Mouse (Mus musculus) monocyte, adult 5-6 weeks (primary cell): Measurements from ENCODE around the gene Gpat3. TPM values are rescaled to one million over a fixed set of nuclear protein-coding genes. Genes with fewer than 3 reads are reported as not detected.
A peak's percentile ranks its signal among the peaks of the same experiment; 100 is the strongest.

ENCODE experiments used
- ATAC-seq: fragments of 153-309, 156-312 bp; replicated peaks from 2 replicates; pipeline ENCODE4 v1.8.0; 2017; ENCODE audit warnings: mild to moderate bottlenecking; ENCODE audit not compliant: low TSS enrichment, insufficient number of reproducible peaks, severe bottlenecking, poor library complexity, low FRiP score
- total RNA-seq: library from RNA; stranded (forward); fragments of 200-1000, 200-491, 200-594 nt; gene quantifications from 3 replicates; pipeline ENCODE4 v1.2.3, GENCODE M21; 2017

Gpat3 gene
- total RNA-seq, 1 experiment from 2014 or later: 2.1 TPM

DNA sequence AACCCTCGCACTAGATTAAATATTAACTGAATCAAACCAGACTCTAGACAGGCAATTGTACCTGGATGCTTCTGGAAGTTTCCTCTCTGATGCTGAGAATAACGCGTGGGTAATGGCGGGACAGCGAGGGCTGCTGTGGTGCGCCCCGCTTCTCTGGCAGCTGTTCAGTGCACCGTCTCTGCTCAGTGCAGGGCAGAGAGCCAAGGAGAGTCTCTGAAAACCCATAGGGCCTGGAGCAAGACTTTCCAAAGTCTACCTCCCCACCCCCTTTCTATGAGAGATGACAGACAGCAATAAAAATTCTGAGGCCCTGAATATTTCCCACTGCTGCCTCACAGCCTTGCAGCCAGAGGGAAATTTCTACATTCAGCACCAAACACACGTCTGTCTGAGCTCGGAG, 63.4 kb downstream of the Gpat3 start:
- no peak for ATAC-seq

DNA sequence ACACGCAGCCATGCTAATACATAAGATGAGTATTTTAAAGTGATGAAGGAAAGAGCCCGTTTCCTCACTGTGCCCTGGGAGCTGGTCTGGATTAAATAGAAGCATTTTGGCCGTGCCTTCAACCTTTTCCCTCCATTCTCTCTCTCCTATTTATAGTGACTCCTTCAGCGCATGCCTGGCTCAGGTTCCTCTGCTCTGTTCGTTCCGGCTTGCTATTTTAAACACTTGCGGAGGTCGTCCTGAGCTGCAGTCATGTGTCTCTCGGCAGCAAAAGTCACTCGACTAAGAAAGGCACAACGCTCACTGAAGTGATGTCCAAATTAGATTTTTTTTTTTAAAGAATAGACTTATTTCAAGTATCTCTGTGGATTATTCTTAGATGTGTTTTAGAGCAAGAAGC, 64.2 kb downstream of the Gpat3 start:
- ATAC-seq: no peak

DNA sequence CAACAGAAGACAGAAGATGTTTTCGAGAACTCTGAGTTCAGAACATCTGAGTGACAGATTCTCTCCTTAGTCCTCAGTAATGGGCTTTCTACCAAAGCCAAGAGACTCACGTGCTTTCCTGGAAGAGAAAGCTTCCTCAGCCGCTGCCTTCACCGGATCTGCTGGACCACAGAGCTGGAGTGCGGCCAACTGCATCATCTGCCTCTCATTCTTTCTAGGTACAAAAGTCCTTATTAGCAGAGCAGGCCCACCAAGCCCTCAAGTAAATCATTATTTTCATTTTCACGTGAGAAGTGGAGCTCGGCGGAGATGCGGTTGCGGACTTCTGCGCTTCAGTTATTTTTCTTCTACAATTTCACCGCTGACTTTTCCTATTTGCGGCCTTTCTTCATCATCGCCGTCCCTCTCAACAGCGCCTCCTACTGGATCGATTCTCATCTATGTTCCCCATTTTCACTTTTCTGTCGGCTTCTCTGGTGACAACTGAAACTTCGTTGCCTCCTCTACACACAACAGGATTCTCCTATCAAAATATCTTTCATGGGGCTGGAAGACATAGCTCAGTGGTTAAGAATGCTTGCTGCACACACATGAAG, 66.1 kb downstream of the Gpat3 start:
- no peak for ATAC-seq

DNA sequence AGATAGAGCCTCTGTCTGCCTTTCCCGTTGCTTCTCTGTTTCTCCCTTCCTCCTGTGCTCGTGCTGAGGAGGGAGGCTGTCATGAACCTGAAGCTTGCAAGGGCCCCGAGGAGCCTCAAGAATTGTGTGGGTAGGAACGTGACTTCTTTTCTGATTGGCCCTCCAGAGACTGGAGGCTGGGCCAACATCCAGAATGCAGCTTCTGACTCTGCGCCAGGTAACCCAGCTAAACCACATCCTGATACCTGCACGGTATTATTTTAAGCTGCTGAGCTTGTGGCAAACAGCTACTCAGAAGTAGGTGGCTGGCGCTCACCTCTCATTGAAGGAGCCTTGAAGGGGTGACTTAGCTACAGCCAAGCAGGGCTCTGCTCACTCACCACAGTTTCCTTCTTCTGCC, 66.9 kb downstream of the Gpat3 start:
- no peak for ATAC-seq

DNA sequence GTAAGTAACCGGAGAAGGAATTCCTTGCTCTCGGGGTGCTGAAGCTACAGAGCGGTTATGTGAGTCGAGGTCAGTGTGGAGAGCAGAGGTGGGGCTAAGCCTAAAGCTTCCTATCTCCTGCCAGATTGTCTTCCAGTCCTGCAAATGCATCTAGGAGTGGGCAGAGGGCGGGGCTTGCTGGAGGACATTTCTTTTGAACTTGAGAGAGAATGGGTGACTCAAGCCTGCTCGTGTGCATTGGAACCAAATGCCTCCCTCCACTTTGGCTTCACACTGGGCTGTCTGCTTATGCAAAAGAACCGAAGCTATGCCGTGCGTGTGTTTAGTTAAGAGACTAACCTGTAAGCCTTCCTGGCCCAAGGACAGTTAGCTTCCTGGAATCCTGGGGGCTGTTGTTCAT, 67.8 kb downstream of the Gpat3 start:
- no peak for ATAC-seq

DNA sequence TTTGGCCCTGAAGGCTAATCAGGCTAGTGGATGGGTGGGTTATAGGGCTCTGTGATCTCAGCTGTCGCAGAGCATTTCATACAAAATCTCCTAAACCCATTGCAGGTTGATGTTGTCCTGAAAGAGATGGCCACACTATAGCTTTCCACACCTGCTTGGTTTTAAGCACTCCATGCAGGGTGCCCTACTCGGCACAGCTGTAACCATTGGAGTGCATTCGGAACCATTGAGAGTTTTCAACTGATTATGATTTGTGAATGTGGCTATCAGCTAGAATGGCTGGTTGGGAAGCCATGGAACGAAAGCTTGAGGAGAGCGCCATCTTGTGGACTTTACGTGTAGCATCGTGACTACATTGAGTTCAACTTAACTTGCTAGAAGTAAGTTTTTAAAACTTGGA, 69.5 kb downstream of the Gpat3 start:
- ATAC-seq: peak; percentile 64; the same call in 1 of the 2 replicates

DNA sequence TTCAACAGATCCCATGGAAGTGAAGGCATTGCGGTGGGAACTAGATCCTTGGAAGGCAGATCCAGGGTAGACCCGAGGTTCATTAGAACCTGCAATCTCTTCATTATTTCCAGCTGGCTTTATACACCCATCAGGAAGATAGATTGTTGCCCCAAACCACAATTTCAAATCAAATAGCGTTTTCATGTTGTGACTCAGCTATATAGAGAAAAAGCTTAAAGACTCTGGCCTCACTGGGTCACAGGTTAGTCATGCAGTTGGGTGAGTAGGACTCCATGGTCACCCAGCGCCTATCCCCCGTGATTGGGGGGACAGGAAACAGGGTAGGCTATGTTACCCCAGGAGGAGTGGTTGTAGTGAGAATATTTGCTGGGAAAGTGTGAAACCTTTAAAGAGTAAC, 69.9 kb downstream of the Gpat3 start:
- ATAC-seq: no peak

DNA sequence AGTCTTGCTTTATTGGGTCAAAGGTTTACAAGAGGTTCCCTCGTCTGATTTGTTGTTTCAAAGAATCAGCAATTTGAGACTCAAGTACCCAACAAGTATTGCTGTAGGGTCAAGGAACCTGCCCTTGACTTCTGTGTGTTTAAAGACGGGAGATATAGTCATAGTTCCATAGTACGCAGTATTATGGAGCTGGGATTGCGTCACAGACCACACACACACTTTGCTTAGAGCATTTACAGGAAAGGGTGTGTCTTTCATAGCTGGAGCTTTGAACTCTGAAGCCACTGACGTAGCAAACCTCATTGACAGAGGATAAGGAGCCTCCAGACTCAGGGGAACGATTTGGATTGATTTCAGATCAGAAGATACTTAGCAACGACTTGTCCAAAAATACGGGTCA, 70.9 kb downstream of the Gpat3 start:
- ATAC-seq: no peak

DNA sequence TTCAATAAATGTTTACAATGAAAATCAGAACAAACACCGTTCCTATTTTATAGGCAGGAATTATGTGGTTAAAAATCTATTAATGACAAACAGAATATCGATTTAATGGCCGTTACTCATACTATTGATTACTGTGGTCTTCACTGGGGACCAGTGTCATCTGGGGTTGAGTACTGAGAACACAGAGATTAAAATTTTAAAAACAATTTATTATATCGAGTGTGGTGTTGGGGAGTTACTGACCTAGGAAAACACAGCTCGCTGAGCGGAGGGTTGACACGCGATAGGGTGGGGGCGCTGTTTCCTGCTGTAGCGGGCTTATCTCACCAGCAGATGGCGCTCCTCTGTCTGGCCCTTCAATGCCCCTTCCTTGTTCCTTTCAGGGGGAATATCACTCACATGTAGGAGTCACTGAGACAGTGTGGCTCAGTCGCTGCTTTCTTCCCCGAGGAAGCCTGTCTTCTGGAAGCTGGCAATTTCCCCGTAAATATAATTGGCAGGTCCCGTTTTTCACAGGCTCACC, 71.8 kb downstream of the Gpat3 start:
- peak; percentile 66 for ATAC-seq

DNA sequence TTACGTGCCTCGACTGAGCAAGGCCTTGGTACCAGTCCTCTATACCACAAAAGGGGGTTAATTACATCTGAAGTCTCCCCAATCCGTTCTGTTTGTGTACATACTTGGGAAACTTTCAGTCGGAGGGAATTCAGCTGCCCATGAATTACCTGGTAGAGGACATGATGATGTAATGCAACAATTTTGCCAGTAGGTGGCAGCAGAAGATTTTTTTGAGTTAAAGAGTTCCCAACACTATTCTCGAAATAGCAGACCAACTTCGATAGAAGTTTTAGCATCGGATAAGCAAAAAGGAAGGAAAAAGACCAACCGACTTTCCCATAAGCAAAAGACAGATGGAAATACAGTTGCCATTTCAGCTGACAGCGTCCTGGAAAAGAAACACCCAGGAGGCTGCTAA, 73.6 kb downstream of the Gpat3 start:
- no peak for ATAC-seq

DNA sequence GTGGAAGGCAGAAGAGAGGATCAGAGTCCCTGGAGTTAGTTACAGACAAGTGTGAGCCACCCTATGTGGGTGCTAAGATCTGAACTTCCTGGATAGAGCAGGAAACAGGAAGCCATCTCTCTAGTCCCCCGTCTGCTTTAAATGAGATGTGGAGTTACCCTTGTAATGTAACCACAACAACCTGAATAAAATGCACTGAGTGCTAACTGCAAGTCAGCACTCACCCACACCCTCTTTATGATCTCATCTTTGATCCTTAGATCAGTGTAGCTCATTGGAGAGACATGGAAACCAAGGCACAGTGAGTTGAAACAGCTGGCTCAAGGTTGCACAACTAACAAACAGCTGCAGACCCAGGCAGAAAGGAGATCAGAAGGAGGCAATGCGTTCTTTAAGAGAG, 84.2 kb downstream of the Gpat3 start:
- ATAC-seq: no peak

DNA sequence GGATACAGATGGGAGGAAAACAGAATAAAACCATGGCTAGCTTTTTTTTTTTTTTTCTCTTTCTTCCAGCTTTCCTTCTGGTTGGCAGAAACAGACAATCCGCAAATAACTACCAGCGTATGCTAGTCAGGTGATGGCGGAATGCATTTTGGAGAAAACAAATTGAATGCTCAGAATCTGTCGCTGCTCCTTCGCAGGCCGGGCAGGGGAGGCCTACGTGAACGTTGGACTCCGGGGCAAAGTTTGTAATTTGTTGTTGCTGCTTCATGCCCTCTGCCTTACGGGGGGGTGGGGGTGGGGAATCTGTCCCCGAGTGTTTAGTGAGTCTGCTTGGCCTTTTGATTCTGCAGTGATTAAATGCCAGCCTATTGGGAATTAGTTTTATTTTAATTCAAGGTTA, 98.2 kb downstream of the Gpat3 start:
- ATAC-seq: no peak

DNA sequence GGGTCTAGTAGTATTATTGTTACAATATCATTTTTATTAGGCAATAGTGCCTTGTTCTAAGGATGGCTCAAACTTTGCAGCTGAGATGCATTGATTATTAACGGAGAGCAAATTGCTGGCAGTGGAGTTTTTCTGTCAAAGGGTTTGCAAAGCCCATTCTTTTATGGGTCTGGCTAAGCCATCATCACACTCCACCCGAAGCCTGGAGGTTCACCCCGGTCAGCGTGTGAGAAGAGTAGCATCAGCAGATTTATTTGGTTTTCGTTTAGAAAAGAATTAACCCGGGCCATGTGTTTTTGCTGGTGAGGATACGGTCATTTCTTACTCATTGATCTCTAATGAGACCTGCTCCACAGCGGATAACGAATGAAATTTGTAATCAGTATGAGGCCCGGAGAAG, 99.8 kb downstream of the Gpat3 start:
- no peak for ATAC-seq

Other genes with a start within 250 kb of the Gpat3 start
- gene Coq2, start 170.6 kb upstream of the Gpat3 start, total RNA-seq: 35.1 to 44.1 TPM (median 40.2 TPM) in 3 replicates
- gene Hpse, start 126.0 kb upstream of the Gpat3 start, total RNA-seq: 31.8 to 34.5 TPM (median 33.4 TPM) in 3 replicates
- gene Helq, start 47.1 kb upstream of the Gpat3 start, total RNA-seq: 10.3 to 17.1 TPM (median 11.7 TPM) in 3 replicates
- gene Mrps18c, start 47.1 kb upstream of the Gpat3 start, total RNA-seq: 84.3 to 144 TPM (median 142 TPM) in 3 replicates
- 13.2 to 47.0 TPM (median 14.1 TPM) in 3 replicates for gene Abraxas1, start 24.7 kb upstream of the Gpat3 start, total RNA-seq